Mouse (Mus musculus): ENCODE results near the gene Apmap. TPM values are rescaled to one million over a fixed set of nuclear protein-coding genes. Genes with fewer than 3 reads are reported as not detected.
A peak's percentile ranks its signal among the peaks of the same experiment; 100 is the strongest.

The Apmap gene
- polyA plus RNA-seq (2015; fragmentation: Nextera tagmentation; extraction: Ambion mirVana) = 36.3 and 38.7 TPM in 2 replicates

- Histone ChIP-seq H3K27ac (peak within 1 kb of the TSS; percentile 27; the same call in 1 of the 2 replicates), H3K36me3 (no peaks in the 10 kb centered on the region), H3K9me3 (no peaks in the 10 kb centered on the region), H3K4me1 (replicated peaks) (0 out of 2 replicates have a peak, but pooled peaks cover 8% of the 10 kb centered on the region), H3K27me3 (replicated peaks) (no peaks in the 10 kb centered on the region), H3K9ac (peak within 1 kb of the TSS; percentile 74), H3K4me2 (replicated peaks) (peak within 1 kb of the TSS; percentile 79), H3K4me3 (replicated peaks) (peak within 1 kb of the TSS; percentile 93)
- WGBS = under 1% methylated on average over 42 of the region's 42 CpGs
- peak; percentile 97 for ATAC-seq
Observed at GRCm38 (mm10) chr2:150608087-150608799, at the start of gene Apmap. Gene Apmap (minus strand): TSS chr2:150608567.

- 62% methylated on average over 8 of the region's 8 CpGs for WGBS
- Histone ChIP-seq H3K27ac (no peak overlapping the region), H3K4me1 (replicated peaks) (no peaks in the 10 kb centered on the region), H3K36me3 (0 out of 2 replicates have a peak, but pooled peaks cover 6% of the 10 kb centered on the region), H3K4me2 (replicated peaks) (no peak overlapping the region), H3K4me3 (replicated peaks) (no peak overlapping the region), H3K9me3 (no peaks in the 10 kb centered on the region), H3K27me3 (replicated peaks) (no peaks in the 10 kb centered on the region), H3K9ac (no peak overlapping the region)
- ATAC-seq = peak; percentile 74
Observed at GRCm38 (mm10) chr2:150656975-150657768, 48.8 kb upstream of the Apmap start.

- no peak overlapping the region for H3K27ac ChIP-seq
- no peak for ATAC-seq
- no peak overlapping the region for H3K4me3 ChIP-seq (replicated peaks)
- WGBS = 90% methylated on average over 3 of the region's 3 CpGs
- no peak overlapping the region for H3K4me2 ChIP-seq (replicated peaks)
- H3K9ac ChIP-seq = no peak overlapping the region
- H3K36me3 ChIP-seq = 0 out of 2 replicates have a peak, but pooled peaks cover 6% of the 10 kb centered on the region
- no peaks in the 10 kb centered on the region for H3K9me3 ChIP-seq
- no peaks in the 10 kb centered on the region for H3K27me3 ChIP-seq (replicated peaks)
- peaks cover 3% of the 10 kb centered on the region for H3K4me1 ChIP-seq (replicated peaks)
Observed at GRCm38 (mm10) chr2:150656112-150656511, 47.7 kb upstream of the Apmap start.

- no peaks in the 10 kb centered on the region for H3K27me3 ChIP-seq (replicated peaks)
- 78% methylated on average over 6 of the region's 6 CpGs for WGBS
Observed at GRCm38 (mm10) chr2:150655290-150655689, 46.9 kb upstream of the Apmap start.

GRCm38 (mm10) chr2:150654814-150655213 lies 46.4 kb upstream of the Apmap start:
- WGBS = 80% methylated on average over 2 of the region's 2 CpGs
- ATAC-seq = no peak

More at GRCm38 (mm10) chr2:150655290-150655689, 46.9 kb upstream of the Apmap start:
- H3K9ac ChIP-seq = no peak overlapping the region
- H3K4me2 ChIP-seq (replicated peaks) = no peak overlapping the region
- H3K27ac ChIP-seq = no peak overlapping the region
- no peaks in the 10 kb centered on the region for H3K9me3 ChIP-seq
- 0 out of 2 replicates have a peak, but pooled peaks cover 6% of the 10 kb centered on the region for H3K36me3 ChIP-seq
- no peak for ATAC-seq
- no peak overlapping the region for H3K4me3 ChIP-seq (replicated peaks)
- H3K4me1 ChIP-seq (replicated peaks) = peaks cover 7% of the 10 kb centered on the region

GRCm38 (mm10) chr2:150651366-150651765 lies 43.0 kb upstream of the Apmap start:
- 29% methylated on average over 9 of the region's 9 CpGs for WGBS
- peak; percentile 24 for ATAC-seq

More at GRCm38 (mm10) chr2:150654814-150655213, 46.4 kb upstream of the Apmap start:
- Histone ChIP-seq H3K9me3 (no peaks in the 10 kb centered on the region), H3K36me3 (0 out of 2 replicates have a peak, but pooled peaks cover 6% of the 10 kb centered on the region), H3K4me3 (replicated peaks) (no peak overlapping the region), H3K9ac (no peak overlapping the region), H3K4me1 (replicated peaks) (peaks cover 7% of the 10 kb centered on the region), H3K27ac (no peak overlapping the region), H3K27me3 (replicated peaks) (no peaks in the 10 kb centered on the region), H3K4me2 (replicated peaks) (no peak overlapping the region)

GRCm38 (mm10) chr2:150650511-150651074 lies 42.2 kb upstream of the Apmap start:
- 16% methylated on average over 7 of the region's 7 CpGs for WGBS
- Histone ChIP-seq H3K9me3 (no peaks in the 10 kb centered on the region), H3K27me3 (replicated peaks) (no peaks in the 10 kb centered on the region), H3K36me3 (no peaks in the 10 kb centered on the region), H3K4me2 (replicated peaks) (no peak overlapping the region), H3K27ac (peak overlapping the region; percentile 82), H3K9ac (no peak overlapping the region), H3K4me1 (replicated peaks) (peaks cover 10% of the 10 kb centered on the region), H3K4me3 (replicated peaks) (no peak overlapping the region)
- ATAC-seq = peak; percentile 57

More at GRCm38 (mm10) chr2:150651366-150651765, 43.0 kb upstream of the Apmap start:
- Histone ChIP-seq H3K4me2 (replicated peaks) (no peak overlapping the region), H3K27me3 (replicated peaks) (no peaks in the 10 kb centered on the region), H3K4me1 (replicated peaks) (peaks cover 7% of the 10 kb centered on the region), H3K9ac (no peak overlapping the region), H3K4me3 (replicated peaks) (no peak overlapping the region), H3K27ac (peak overlapping the region; percentile 82), H3K36me3 (no peaks in the 10 kb centered on the region), H3K9me3 (no peaks in the 10 kb centered on the region)

GRCm38 (mm10) chr2:150648300-150648895 lies 40.0 kb upstream of the Apmap start:
- no peaks in the 10 kb centered on the region for H3K9me3 ChIP-seq
- no peaks in the 10 kb centered on the region for H3K36me3 ChIP-seq
- H3K27me3 ChIP-seq (replicated peaks) = no peaks in the 10 kb centered on the region
- no peak for ATAC-seq
- no peak overlapping the region for H3K4me2 ChIP-seq (replicated peaks)
- no peak overlapping the region for H3K4me3 ChIP-seq (replicated peaks)
- no peak overlapping the region for H3K9ac ChIP-seq
- peaks cover 12% of the 10 kb centered on the region for H3K4me1 ChIP-seq (replicated peaks)
- no peak overlapping the region for H3K27ac ChIP-seq
- WGBS = 53% methylated on average over 13 of the region's 13 CpGs

- ATAC-seq = no peak
- H3K27me3 ChIP-seq (replicated peaks) = no peaks in the 10 kb centered on the region
Observed at GRCm38 (mm10) chr2:150647681-150648299, 39.4 kb upstream of the Apmap start.

GRCm38 (mm10) chr2:150646411-150647121 lies 38.2 kb upstream of the Apmap start:
- Histone ChIP-seq H3K27me3 (replicated peaks) (no peaks in the 10 kb centered on the region), H3K27ac (peak overlapping the region; percentile 36; the same call in 1 of the 2 replicates), H3K9ac (no peak overlapping the region), H3K4me1 (replicated peaks) (peaks cover 12% of the 10 kb centered on the region), H3K4me3 (replicated peaks) (no peak overlapping the region), H3K36me3 (no peaks in the 10 kb centered on the region), H3K9me3 (no peaks in the 10 kb centered on the region), H3K4me2 (replicated peaks) (no peak overlapping the region)
- ATAC-seq = no peak
- 68% methylated on average over 8 of the region's 8 CpGs for WGBS

More at GRCm38 (mm10) chr2:150647681-150648299, 39.4 kb upstream of the Apmap start:
- Histone ChIP-seq H3K9me3 (no peaks in the 10 kb centered on the region), H3K4me3 (replicated peaks) (no peak overlapping the region), H3K4me1 (replicated peaks) (peaks cover 12% of the 10 kb centered on the region), H3K4me2 (replicated peaks) (no peak overlapping the region), H3K36me3 (no peaks in the 10 kb centered on the region), H3K27ac (no peak overlapping the region), H3K9ac (no peak overlapping the region)
- 79% methylated on average over 14 of the region's 14 CpGs for WGBS

GRCm38 (mm10) chr2:150645225-150645624 lies 36.9 kb upstream of the Apmap start:
- no peaks in the 10 kb centered on the region for H3K9me3 ChIP-seq
- peak overlapping the region; percentile 48; the same call in 1 of the 2 replicates for H3K27ac ChIP-seq
- 52% methylated on average over 4 of the region's 4 CpGs for WGBS
- H3K4me1 ChIP-seq (replicated peaks) = 0 out of 2 replicates have a peak, but pooled peaks cover 6% of the 10 kb centered on the region
- H3K27me3 ChIP-seq (replicated peaks) = no peaks in the 10 kb centered on the region
- H3K4me2 ChIP-seq (replicated peaks) = no peak overlapping the region
- no peak overlapping the region for H3K4me3 ChIP-seq (replicated peaks)
- no peaks in the 10 kb centered on the region for H3K36me3 ChIP-seq
- no peak overlapping the region for H3K9ac ChIP-seq
- peak; percentile 84 for ATAC-seq

Data from intestine, embryonic 15.5 days (tissue).